Mouse (Mus musculus) embryonic fibroblast, embryonic 13.5 days (primary cell): ENCODE data around the gene Trip4. TPM values are rescaled to one million over a fixed set of nuclear protein-coding genes. Genes with fewer than 3 reads are reported as not detected.
A peak's percentile ranks its signal among the peaks of the same experiment; 100 is the strongest.

ENCODE experiments used
- H3K27ac ChIP-seq: 2 replicates; pipeline ENCODE4 v1.5.1; 2012; ENCODE audit warnings: low read length, control low read depth, inconsistent platforms; ENCODE audit not compliant: insufficient read depth
- H3K4me1 ChIP-seq: 2 replicates; pipeline ENCODE4 v1.6.1; 2011; ENCODE audit warnings: low read length; ENCODE audit not compliant: control insufficient read depth, insufficient read depth
- H3K4me3 ChIP-seq: 2 replicates; pipeline ENCODE4 v1.5.1; 2011; ENCODE audit warnings: mild to moderate bottlenecking, control low read depth, low read length; ENCODE audit not compliant: insufficient read depth
- CTCF ChIP-seq: IDR thresholded peaks from 2 replicates; pipeline ENCODE4 v1.5.1; 2011; ENCODE audit warnings: mild to moderate bottlenecking, control low read depth, low read length, moderate library complexity, borderline replicate concordance; ENCODE audit not compliant: insufficient read depth
- POLR2A ChIP-seq: IDR thresholded peaks from 2 replicates; pipeline ENCODE4 v1.6.1; 2011; ENCODE audit warnings: low read depth, mild to moderate bottlenecking, control low read depth, low read length, moderate library complexity
- polyA plus RNA-seq: library from polyadenylated mRNA; stranded (reverse); fragments of >200 nt; gene quantifications from 2 replicates; pipeline ENCODE4 v1.2.4, GENCODE M21; 2011; ENCODE audit warnings: low read depth; ENCODE audit not compliant: missing spikeins, insufficient read length

The Trip4 gene
- polyA plus RNA-seq, 1 experiment = 44.4 TPM

DNA sequence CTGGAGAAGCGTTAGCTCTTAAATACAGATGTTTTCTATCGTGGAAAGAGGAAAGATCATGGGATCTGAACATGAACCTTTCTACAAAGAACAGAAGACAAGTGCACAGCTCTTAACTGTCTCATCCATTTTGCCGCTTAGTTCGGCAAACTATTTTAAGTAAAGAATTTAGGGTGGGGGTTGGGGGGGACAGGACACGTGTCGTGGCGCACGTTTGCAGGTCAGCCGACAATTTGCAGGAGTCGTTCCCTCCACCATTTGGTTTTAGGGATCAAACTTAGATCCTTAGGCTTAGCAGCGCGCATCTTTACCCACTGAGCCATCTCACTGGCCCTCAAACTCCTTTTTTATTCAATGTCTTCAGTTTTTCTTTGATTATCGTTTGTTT, 80.6 kb downstream of the Trip4 start:
- TF ChIP-seq CTCF (no peak), POLR2A (no peak)
- Histone ChIP-seq H3K4me1 (no peaks in the 10 kb centered on the region; the same call in none of the 2 replicates), H3K27ac (peak overlapping the region; percentile 75), H3K4me3 (peak overlapping the region; percentile 63)

DNA sequence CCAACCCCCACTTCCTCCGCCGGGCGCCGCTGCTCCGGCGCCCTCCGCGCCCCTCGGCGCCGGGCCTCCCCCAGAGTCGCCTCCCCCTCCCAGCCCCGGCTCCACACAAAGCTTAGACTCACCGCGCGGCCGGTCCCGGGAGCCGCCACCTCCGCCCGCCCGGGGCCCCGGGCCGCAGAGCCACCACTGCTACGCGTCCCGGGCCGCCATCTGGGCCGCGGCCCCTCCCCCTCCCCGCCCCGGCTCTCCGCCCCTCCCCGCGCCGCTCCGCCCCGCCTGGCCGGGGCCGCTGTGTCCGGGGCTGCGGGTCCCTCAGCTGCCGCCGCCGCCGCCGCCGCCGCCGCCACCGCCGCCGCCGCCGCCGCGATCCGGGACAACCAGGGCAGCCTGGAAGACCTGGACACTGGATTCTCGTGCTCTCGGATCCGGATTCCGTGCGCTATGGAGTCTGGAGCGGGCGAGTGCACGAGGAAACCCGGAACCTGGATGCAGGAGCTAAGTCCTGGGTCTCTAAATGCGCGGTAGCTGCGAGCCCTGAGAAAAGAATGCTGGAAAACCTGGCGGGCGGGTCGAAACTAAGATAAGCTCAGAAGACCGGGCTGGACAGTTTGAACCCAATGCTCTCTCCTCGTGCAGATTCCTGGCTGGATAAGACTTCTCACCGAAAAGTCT, 81.1 kb downstream of the Trip4 start, which contains the start of gene Zfp609:
Zfp609 (minus strand) TSS at position 221 of the 672 bp plus-strand sequence.
- no peak for TF ChIP-seq CTCF
- TF ChIP-seq POLR2A = 0 out of 2 replicates have a peak, but pooled peaks have one; percentile 5
- peak within 1 kb of the TSS; percentile 82 for H3K4me3 ChIP-seq
- H3K27ac ChIP-seq = peak within 1 kb of the TSS; percentile 75
- no peaks in the 10 kb centered on the region; the same call in none of the 2 replicates for H3K4me1 ChIP-seq

DNA sequence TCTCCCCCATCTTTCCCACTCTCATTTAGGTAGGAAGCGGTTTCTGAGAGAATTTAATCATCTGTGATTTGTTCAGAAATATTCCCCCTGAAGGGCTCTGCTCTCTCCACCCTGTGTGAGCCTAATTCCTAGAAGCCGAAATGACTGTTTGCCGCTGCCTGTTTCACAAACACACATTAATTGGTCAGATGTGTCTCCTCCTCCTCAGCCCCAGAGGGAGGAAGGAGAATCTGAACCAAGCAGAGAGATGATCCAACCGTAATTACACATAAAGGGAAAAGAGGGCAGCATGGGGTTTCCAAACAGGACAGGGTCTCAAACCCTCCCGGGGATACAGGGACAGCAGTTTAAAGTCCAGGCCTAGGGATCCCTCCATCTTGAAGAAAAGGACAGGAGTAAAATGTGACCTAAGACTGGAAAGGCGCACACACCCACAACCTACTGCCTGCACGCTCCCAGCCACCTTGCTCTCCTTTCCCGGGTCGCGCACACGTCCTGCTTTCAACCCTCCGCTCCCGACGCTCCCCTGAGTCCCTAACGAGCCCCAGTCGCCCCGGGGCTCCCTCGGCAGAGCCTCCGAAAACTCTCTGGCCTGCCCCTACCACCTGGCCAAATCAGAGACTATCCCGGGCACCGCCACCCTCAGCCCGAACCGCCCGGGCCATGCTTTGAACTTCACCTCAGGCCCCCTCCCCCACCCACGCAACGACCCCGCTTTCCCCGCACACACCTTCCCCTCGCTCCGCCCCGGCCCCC, 81.8 kb downstream of the Trip4 start:
- Histone ChIP-seq H3K27ac (peak overlapping the region; percentile 74), H3K4me1 (no peaks in the 10 kb centered on the region; the same call in none of the 2 replicates), H3K4me3 (peak overlapping the region; percentile 82)
- TF ChIP-seq CTCF = no peak
- TF ChIP-seq POLR2A = peak; percentile 40; the same call in 1 of the 2 replicates

DNA sequence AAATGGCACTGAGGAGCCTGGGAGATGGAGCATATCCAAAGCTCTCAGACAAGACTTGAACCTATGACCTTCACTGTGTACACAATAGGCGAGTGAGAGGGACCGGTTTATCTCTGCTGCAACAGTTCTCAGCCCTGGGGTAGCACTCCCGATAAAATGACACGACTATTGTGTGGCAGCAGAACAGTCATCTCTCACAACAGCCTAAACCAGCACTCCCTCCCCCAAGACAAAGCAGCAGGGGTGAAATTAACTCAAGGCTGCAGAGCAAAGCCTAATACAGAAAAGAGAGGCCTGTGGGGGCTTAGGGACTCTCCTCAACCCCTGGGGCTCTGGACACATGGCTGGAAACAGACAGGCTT, 82.4 kb downstream of the Trip4 start:
- peak overlapping the region; percentile 74 for H3K27ac ChIP-seq
- H3K4me3 ChIP-seq = peak overlapping the region; percentile 82
- TF ChIP-seq POLR2A (no peak), CTCF (no peak)
- no peaks in the 10 kb centered on the region; the same call in none of the 2 replicates for H3K4me1 ChIP-seq

DNA sequence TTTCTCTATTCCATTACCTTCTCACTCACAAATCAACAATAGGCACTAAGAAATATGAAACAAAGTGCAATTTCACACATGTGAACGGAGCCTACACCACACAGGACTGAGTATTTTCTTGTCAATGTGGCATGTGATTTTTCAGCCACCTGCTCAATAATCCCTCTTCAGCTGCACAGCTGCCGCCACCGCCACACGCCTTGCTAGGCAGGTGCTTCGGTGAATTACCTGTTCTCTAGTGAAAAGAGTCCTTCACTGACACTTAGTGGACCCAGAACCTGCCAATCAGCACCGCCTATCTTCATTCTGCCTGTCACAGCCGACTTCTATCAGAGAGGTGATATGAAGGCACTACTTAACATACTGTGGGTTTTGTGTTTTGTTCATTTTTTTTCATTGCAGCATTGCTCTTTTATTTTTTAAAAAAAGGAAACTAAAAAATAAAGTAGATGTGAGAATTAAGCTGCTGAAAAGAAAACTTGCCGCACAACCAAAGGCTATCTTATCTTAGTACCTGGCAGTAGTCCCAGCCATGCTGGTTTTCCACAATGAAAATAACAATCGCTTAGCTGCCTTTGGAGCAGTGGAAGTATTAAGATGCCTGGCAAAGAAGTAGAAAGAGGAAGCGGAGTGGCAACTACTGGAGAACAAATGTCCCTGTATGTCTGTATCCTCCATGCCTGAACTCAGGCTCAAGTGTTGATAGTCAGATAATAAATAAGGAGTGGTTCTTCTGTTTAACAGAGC, 84.7 kb downstream of the Trip4 start:
- H3K27ac ChIP-seq = no peak overlapping the region
- TF ChIP-seq CTCF (no peak), POLR2A (no peak)
- no peaks in the 10 kb centered on the region; the same call in none of the 2 replicates for H3K4me1 ChIP-seq
- H3K4me3 ChIP-seq = no peak overlapping the region

DNA sequence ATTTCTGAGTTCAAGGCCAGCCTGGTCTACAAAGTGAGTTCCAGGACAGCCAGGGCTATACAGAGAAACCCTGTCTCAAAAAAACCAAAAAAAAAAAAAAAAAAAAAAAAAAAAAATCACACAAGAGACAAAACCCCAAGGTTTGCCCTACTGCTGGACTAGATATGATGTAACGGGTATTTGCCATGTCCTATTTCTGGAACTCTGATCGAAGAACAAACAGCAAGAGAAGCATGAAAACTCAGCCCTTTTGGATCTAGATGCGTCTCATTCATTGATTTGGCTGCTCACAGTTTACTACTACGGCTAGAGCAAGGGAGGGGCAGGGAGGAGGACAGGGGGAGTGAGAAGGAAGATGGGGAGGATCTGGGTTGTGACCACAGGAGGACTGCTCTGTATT, 86.6 kb downstream of the Trip4 start:
- no peak overlapping the region for H3K4me3 ChIP-seq
- H3K4me1 ChIP-seq = no peaks in the 10 kb centered on the region; the same call in 1 of the 2 replicates
- no peak overlapping the region for H3K27ac ChIP-seq
- no peak for TF ChIP-seq POLR2A
- no peak for TF ChIP-seq CTCF

DNA sequence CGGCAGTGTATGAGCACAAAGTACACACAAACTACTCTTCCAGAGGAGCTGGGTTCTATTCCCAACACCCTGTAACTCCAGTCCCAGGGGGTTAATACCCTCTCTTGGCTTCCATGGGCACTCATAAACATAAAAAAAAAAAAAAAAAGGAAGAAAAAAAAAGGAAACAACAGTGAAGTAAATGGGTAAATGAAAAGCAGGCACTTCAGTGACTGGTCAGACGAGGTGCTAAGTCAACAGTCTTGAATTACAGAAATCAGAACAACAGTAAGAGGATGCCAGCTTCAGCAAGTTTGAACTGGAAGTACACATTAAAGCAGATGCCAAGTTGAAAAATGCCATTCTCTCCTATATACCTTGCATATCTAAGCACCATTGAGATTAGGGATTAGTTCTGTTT, 88.3 kb downstream of the Trip4 start:
- Histone ChIP-seq H3K4me1 (no peaks in the 10 kb centered on the region; the same call in 1 of the 2 replicates), H3K4me3 (no peak overlapping the region), H3K27ac (no peak overlapping the region)
- TF ChIP-seq POLR2A (no peak), CTCF (no peak)

DNA sequence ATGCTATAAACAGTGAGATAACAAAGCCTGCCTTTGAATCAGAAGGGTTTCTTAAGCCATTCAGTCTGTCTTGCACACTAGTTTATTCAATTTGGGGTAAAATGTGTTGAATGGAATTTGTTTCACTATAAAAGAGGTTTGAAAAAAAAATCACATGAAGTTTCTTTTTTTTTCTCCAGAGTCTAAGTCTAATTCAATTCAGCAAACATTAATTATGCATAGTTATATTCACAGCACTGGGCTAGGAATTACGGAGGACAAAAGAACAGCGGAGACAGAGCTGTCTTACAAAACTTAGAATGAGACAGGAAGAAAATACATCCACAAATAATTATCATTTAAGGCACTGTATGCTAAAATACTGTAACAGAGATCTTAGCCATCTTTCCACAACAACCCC, 90.2 kb downstream of the Trip4 start:
- Histone ChIP-seq H3K4me3 (no peak overlapping the region), H3K4me1 (no peaks in the 10 kb centered on the region), H3K27ac (no peak overlapping the region)
- no peak for TF ChIP-seq CTCF
- no peak for TF ChIP-seq POLR2A

DNA sequence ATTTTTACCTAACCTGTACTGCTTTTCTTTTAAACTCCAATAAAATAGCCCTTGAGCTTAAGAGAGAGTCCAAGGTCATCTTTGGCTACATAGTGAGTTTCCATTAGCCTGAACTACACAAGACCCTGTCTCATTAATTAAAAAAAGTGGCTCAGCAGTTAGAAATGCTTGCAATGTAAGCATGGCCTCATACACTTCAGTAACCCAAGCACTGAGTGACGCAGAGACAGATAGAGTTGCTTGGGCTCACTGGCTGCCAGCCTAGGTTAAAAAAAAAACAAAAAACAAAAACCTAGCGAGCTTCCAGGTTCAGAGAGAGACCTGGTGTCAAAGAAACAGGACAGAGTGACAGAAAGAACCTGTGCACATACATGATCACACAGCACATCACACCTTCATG, 95.8 kb downstream of the Trip4 start:
- Histone ChIP-seq H3K4me3 (no peak overlapping the region), H3K27ac (peak overlapping the region; percentile 47; the same call in 1 of the 2 replicates), H3K4me1 (peaks cover 3% of the 10 kb centered on the region; the same call in 1 of the 2 replicates)
- TF ChIP-seq CTCF = no peak
- TF ChIP-seq POLR2A = no peak

DNA sequence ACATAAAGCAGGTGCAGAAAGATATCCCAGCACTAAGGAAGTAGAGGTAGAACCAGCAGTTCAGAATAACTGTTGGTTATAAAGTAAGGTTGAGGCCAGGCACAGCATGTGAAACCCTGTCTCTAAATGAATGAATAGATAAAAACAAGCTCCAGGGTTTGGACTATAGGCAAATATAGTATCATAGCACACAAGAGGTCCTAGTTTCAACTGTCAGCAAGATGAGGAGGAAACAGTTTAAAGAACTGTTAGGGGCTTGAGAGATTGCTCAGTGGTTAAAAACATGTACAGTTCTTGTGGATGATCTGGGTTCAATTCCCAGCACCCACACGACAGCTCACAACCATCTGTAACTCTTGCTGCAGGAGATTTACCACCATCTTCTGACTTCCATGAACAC, 96.8 kb downstream of the Trip4 start:
- TF ChIP-seq CTCF (no peak), POLR2A (no peak)
- no peak overlapping the region for H3K27ac ChIP-seq
- H3K4me3 ChIP-seq = no peak overlapping the region

More for the DNA sequence above, 96.8 kb downstream of the Trip4 start:
- peaks cover 3% of the 10 kb centered on the region; the same call in 1 of the 2 replicates for H3K4me1 ChIP-seq
